Mouse (Mus musculus): ENCODE data around the gene Srgap1. TPM values are rescaled to one million over a fixed set of nuclear protein-coding genes. Genes with fewer than 3 reads are reported as not detected.
"Not testable (repeated sequence)": the region's sequence is repeated elsewhere in the genome, so short reads cannot be mapped to it uniquely, and the experiment has no call there.

Srgap1 gene
- polyA plus RNA-seq, 1 experiment, result 1.2 TPM

GRCm38 (mm10) chr10:121769711-121770110, 277.4 kb downstream of the Srgap1 start:
- Histone ChIP-seq H3ac (ENCODE audit: control insufficient read depth, insufficient read length) (no peak overlapping the region), H3K27me3 (ENCODE audit: control insufficient read depth, insufficient read depth, insufficient read length) (no peaks in the 10 kb centered on the region), H3K4me3 (no peak overlapping the region), H3K79me2 (ENCODE audit: control insufficient read depth, insufficient read depth) (no peaks in the 10 kb centered on the region), H3K36me3 (ENCODE audit: control insufficient read depth, insufficient read depth) (no peaks in the 10 kb centered on the region), H3K4me2 (ENCODE audit: low read depth) (no peak overlapping the region)
- no peak for TF ChIP-seq MYOG (IDR thresholded peaks at IDR 0.05; ENCODE audit: control insufficient read depth in 1 of 3, insufficient read depth in 1 of 3, insufficient read length in 2 of 3, low read depth in 2 of 3)
- TF ChIP-seq CEBPB (IDR thresholded peaks at IDR 0.05; ENCODE audit: insufficient read depth, poor library complexity, severe bottlenecking), result no peak
- TF ChIP-seq USF1 (IDR thresholded peaks at IDR 0.05; ENCODE audit: low read depth), result no peak
- no peak for TF ChIP-seq REST (IDR thresholded peaks at IDR 0.05; ENCODE audit: insufficient read depth, insufficient read length)
- TF ChIP-seq POLR2AphosphoS2 (IDR thresholded peaks at IDR 0.05; ENCODE audit: insufficient read length, low read depth), result no peak
- no peak for TF ChIP-seq MYOD1 (IDR thresholded peaks at IDR 0.05; ENCODE audit: control insufficient read depth in 1 of 3, insufficient read length in 2 of 3, low read depth in 2 of 3)
- no peak for TF ChIP-seq E2F4 (IDR thresholded peaks at IDR 0.05; ENCODE audit: insufficient read depth)
- no peak for TF ChIP-seq TCF3 (IDR thresholded peaks at IDR 0.05; ENCODE audit: insufficient read length, low read depth)
- no peak for TF ChIP-seq SRF (IDR thresholded peaks at IDR 0.05; ENCODE audit: control insufficient read depth, insufficient read length, low read depth)
- no peak for TF ChIP-seq MAX (IDR thresholded peaks at IDR 0.05; ENCODE audit: low read depth)
- TF ChIP-seq TCF12 (IDR thresholded peaks at IDR 0.05; ENCODE audit: insufficient read depth, poor library complexity, severe bottlenecking), result no peak
- TF ChIP-seq POLR2A (IDR thresholded peaks at IDR 0.05; ENCODE audit: insufficient read length, low read depth), result no peak

- H3K4me3 ChIP-seq; H3K36me3 ChIP-seq (ENCODE audit: control insufficient read depth, insufficient read depth); H3K27me3 ChIP-seq (ENCODE audit: control insufficient read depth, insufficient read depth, insufficient read length); H3K4me2 ChIP-seq (ENCODE audit: low read depth); H3ac ChIP-seq (ENCODE audit: control insufficient read depth, insufficient read length); H3K79me2 ChIP-seq (ENCODE audit: control insufficient read depth, insufficient read depth): not testable (repeated sequence)
Measured at GRCm38 (mm10) chr10:121767295-121767694, 279.8 kb downstream of the Srgap1 start.

GRCm38 (mm10) chr10:121765174-121766057, 281.7 kb downstream of the Srgap1 start:
- Histone ChIP-seq H3K79me2 (ENCODE audit: control insufficient read depth, insufficient read depth) (no peaks in the 10 kb centered on the region), H3ac (ENCODE audit: control insufficient read depth, insufficient read length) (no peak overlapping the region), H3K4me2 (ENCODE audit: low read depth) (no peak overlapping the region), H3K36me3 (ENCODE audit: control insufficient read depth, insufficient read depth) (no peaks in the 10 kb centered on the region), H3K27me3 (ENCODE audit: control insufficient read depth, insufficient read depth, insufficient read length) (no peaks in the 10 kb centered on the region), H3K4me3 (no peak overlapping the region)
- TF ChIP-seq USF1 (IDR thresholded peaks at IDR 0.05; ENCODE audit: low read depth) (no peak), SRF (IDR thresholded peaks at IDR 0.05; ENCODE audit: control insufficient read depth, insufficient read length, low read depth) (no peak)

- Histone ChIP-seq H3K79me2 (ENCODE audit: control insufficient read depth, insufficient read depth) (no peaks in the 10 kb centered on the region), H3K27me3 (ENCODE audit: control insufficient read depth, insufficient read depth, insufficient read length) (no peaks in the 10 kb centered on the region), H3K36me3 (ENCODE audit: control insufficient read depth, insufficient read depth) (no peaks in the 10 kb centered on the region), H3ac (ENCODE audit: control insufficient read depth, insufficient read length) (no peak overlapping the region), H3K4me3 (no peak overlapping the region), H3K4me2 (ENCODE audit: low read depth) (no peak overlapping the region)
- no peak for TF ChIP-seq CEBPB (IDR thresholded peaks at IDR 0.05; ENCODE audit: insufficient read depth, poor library complexity, severe bottlenecking)
- no peak for TF ChIP-seq TCF12 (IDR thresholded peaks at IDR 0.05; ENCODE audit: insufficient read depth, poor library complexity, severe bottlenecking)
- no peak for TF ChIP-seq REST (IDR thresholded peaks at IDR 0.05; ENCODE audit: insufficient read depth, insufficient read length)
Measured at GRCm38 (mm10) chr10:121764469-121765173, 282.5 kb downstream of the Srgap1 start.

GRCm38 (mm10) chr10:121763191-121763590, 283.9 kb downstream of the Srgap1 start:
- Histone ChIP-seq H3K36me3 (ENCODE audit: control insufficient read depth, insufficient read depth) (no peaks in the 10 kb centered on the region), H3ac (ENCODE audit: control insufficient read depth, insufficient read length) (no peak overlapping the region), H3K79me2 (ENCODE audit: control insufficient read depth, insufficient read depth) (no peaks in the 10 kb centered on the region), H3K4me3 (no peak overlapping the region), H3K27me3 (ENCODE audit: control insufficient read depth, insufficient read depth, insufficient read length) (no peaks in the 10 kb centered on the region), H3K4me2 (ENCODE audit: low read depth) (no peak overlapping the region)
- TF ChIP-seq TCF12 (IDR thresholded peaks at IDR 0.05; ENCODE audit: insufficient read depth, poor library complexity, severe bottlenecking), result no peak
- TF ChIP-seq MYOD1 (IDR thresholded peaks at IDR 0.05; ENCODE audit: control insufficient read depth in 1 of 3, insufficient read length in 2 of 3, low read depth in 2 of 3), result no peak
- TF ChIP-seq POLR2A (IDR thresholded peaks at IDR 0.05; ENCODE audit: insufficient read length, low read depth), result no peak
- TF ChIP-seq MYOG (IDR thresholded peaks at IDR 0.05; ENCODE audit: control insufficient read depth in 1 of 3, insufficient read depth in 1 of 3, insufficient read length in 2 of 3, low read depth in 2 of 3), result no peak
- no peak for TF ChIP-seq USF1 (IDR thresholded peaks at IDR 0.05; ENCODE audit: low read depth)
- no peak for TF ChIP-seq TCF3 (IDR thresholded peaks at IDR 0.05; ENCODE audit: insufficient read length, low read depth)
- no peak for TF ChIP-seq SRF (IDR thresholded peaks at IDR 0.05; ENCODE audit: control insufficient read depth, insufficient read length, low read depth)
- no peak for TF ChIP-seq REST (IDR thresholded peaks at IDR 0.05; ENCODE audit: insufficient read depth, insufficient read length)
- no peak for TF ChIP-seq E2F4 (IDR thresholded peaks at IDR 0.05; ENCODE audit: insufficient read depth)
- TF ChIP-seq CEBPB (IDR thresholded peaks at IDR 0.05; ENCODE audit: insufficient read depth, poor library complexity, severe bottlenecking), result no peak
- TF ChIP-seq MAX (IDR thresholded peaks at IDR 0.05; ENCODE audit: low read depth), result no peak
- TF ChIP-seq POLR2AphosphoS2 (IDR thresholded peaks at IDR 0.05; ENCODE audit: insufficient read length, low read depth), result no peak

All from myocyte (in vitro differentiated cells).